Mouse (Mus musculus): ENCODE data around the gene Phox2a.

The Phox2a gene

DNA sequence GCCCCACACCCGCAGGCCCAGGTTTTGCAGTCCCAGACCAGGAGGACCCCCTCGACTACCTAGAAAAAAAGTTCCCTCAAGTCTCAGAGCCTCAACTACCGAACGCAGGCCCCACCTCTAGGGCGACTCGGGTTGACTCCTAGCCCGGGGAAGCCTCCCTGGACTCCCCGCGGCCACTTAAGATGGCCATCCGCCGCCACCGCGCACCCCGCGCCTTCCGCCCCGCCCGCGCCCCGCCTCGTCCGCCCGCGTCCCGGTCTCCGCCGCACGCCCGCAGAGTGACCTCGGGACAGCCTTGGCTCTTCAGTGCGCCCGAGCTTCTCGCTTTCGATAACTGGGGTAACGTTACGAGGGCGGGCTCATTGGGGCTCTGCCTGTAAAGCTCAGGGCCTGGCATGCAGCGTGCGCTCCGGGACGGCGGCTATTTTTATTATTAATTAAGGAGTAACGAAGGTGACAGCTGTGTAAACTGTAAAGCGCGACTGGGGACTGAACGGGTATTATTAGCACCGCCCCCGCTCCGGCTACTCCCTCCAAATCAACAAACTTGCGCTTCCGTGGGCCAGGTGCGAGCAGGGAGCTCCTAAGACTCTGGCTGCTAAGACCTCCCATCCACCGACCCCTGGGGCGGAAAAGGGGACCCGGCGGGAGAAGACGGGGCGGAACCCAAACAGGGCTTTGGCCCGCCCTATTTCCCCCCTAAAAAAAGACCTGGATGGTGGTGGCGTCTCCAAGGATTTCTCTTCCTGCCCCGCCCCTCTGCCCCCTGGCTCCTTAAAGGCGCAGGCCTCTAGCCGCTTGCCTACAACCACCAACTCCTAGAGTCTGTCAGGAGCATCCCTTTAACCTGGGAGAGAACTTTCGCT, 19.7 kb downstream of the Phox2a start, which contains the start of gene Inppl1:
Gene Inppl1, minus strand, starts transcription at position 624 of the 866 bp plus-strand sequence.
- DNase-seq (ENCODE audit: low read depth in 2 of 2, low spot score in 2 of 2): no peak

DNA sequence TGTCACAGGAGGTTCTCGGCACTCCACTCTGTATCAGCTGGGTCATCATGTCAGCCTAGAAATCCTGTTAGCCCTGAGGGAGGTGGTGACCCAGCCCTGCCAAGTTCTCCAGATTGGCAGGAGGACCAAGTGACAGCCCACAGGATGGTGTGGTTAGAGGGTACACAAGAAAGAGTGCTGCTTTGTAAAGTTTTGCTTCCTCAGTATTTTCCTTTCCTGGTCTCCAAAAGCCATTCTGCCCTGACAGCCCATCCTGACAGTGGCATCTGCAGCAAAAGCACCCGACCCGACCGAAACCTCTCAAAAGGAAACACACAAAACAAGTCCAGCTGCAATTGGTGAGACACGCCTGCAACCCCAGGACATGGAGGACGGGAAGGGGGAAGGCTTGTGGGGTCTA, 26.1 kb downstream of the Phox2a start:
- no peak for DNase-seq (ENCODE audit: low read depth in 2 of 2, low spot score in 2 of 2)

DNA sequence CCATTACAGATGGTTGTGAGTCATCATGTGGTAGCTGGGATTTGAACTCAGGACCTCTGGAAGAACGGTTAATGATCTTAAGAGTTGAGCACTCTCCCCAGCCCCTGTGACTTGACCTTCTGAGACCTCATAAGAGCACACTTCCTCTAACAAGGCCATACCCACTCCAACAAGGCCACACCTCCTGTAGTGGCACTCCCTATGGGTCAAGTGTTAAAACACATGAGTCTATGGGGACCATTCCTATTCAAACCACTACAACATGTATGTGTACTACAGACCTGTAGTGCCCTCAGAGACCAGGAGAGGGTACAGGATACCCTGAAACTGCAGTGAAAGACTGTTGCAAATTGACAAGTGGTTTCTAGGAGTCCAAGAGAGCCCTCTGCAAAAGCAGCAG, 29.8 kb downstream of the Phox2a start:
- no peak for DNase-seq (ENCODE audit: low read depth in 2 of 2, low spot score in 2 of 2)

DNA sequence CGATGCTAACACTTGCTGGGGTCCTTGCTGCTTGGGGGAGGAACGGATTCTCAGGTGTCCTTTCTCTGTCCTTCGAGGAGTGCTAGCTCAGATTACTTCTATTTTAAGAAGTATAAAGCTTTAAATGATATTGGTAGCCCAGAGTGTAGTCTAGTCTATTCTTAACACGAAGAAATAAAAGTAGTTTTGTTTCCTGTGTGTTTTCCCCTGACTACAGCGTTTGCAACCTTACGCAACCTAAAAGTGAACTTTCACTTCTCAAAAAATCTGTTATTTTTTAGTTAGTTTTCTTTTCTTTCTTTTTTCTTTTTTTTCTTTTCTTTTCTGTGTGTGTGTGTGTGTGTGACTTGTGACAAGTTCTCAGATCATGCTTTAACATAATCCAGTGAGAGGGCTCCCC, 33.6 kb downstream of the Phox2a start:
- DNase-seq (ENCODE audit: low read depth in 2 of 2, low spot score in 2 of 2): no peak

DNA sequence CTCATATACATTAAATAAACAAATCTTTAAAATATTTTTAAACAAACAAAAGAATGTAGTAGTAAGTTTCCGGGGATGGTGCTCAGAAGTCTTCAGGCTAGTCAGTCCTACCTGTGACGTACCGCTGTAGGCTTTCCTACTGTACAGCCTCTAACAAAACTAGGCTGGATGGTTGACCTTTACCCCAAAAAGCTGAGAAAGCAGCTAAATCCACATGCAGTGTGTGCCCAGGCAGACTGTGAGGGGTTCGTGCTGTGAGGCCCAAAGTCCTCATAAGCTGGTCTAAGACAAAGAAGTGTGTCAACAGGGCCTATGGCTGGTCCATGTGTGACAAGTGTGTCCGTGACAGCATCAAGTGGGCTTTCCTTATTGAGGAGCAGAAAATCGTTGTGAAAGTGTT, 34.7 kb downstream of the Phox2a start:
- DNase-seq (ENCODE audit: low read depth in 2 of 2, low spot score in 2 of 2): no peak

DNA sequence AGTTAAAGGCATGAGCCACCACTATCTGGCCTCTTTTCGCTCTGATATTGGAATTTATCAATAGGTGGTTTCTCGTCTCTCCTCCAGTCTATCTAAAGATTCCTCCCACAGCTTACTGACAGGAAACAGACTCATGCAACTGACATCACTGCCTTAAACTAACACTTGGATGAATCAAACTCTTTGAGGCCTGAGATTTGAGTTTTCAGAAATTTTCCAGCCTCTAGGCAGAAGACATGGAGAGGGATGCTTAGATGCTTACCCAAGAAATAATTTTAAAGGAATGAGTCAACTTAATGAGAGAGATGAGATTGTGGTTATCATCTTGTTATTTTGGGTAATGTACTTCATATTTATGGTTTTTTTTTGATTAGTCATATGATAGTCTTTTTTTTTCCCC, 35.7 kb downstream of the Phox2a start:
- DNase-seq (ENCODE audit: low read depth in 2 of 2, low spot score in 2 of 2): no peak

DNA sequence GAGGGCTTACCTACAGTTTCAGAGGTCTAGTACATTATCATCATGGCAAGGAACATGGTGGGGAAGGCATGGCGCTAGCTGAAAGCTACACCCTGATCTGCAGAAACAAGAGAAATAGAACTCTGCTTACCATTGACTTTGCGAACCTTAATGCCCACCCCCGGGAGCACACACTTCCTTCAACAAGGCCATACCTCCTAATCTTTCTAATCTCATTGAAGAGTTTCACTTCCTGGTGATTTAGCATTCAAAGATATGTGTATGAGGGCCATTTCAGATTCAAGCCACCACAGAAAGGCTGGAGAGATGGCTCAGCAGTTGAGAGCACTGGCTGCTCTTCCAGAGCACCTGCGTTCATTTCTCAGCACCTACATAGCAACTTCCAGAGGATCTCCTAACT, 39.0 kb downstream of the Phox2a start, which contains the start of gene Folr2:
Gene Folr2, minus strand, starts transcription at position 101 of the 400 bp plus-strand sequence.
- no peak for DNase-seq (ENCODE audit: low read depth in 2 of 2, low spot score in 2 of 2)

DNA sequence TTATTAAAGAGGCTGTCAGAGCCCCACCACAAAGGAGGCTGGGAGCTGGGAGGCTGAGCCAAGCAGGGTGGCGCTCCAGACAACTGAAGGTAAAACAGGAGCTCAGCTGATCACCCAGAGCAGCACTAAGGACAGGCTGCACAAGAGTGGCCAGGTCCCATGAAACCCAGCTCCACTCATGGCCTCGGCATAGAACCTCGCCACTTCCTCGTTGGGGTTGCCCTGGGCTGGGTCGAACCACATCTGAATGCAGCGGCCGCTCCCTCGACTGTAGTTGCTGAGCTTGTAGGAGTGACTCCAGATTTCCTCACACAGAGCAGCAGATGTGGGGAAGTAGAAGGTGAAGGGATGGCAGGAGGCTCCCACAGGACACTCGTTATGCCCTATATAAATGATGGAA, 40.2 kb downstream of the Phox2a start:
- no peak for DNase-seq (ENCODE audit: low read depth in 2 of 2, low spot score in 2 of 2)

DNA sequence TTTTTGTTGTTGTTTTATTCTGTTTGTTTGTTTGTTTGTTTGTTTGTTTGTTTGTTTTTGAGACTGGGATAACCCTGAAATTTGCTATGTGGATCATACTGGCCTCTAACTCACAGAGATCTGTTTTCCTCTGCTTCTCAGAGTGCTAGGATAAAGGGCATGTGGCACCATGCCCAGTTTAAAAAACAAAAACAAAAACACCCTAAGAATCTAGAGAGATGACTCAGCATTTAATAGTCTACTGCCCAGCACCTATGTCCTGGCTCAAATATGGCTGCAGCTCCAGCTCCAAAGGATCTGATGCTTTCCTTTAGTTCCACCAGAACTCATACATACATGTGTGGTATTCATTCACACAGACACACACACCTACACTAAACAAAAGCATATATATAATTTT, 42.9 kb downstream of the Phox2a start:
- DNase-seq (ENCODE audit: low read depth in 2 of 2, low spot score in 2 of 2): no peak

DNA sequence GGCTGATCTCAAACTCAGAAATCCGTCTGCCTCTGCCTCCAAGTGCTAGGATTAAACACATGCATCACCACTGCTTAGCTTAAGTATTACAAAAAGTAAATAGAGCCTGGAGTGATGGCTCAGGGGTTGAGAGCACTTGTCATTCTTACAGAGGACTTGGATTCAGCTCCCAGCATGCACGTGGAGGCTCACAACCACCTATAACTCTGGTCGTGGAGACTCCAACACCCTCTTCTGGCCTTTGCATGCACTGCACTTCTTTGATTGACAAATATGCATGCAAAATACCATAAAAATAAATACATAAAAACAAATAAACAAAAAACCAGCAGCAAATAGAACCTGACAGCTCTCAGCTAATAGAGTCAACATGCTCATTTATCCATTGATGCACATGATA, 44.2 kb downstream of the Phox2a start:
- DNase-seq (ENCODE audit: low read depth in 2 of 2, low spot score in 2 of 2): no peak

DNA sequence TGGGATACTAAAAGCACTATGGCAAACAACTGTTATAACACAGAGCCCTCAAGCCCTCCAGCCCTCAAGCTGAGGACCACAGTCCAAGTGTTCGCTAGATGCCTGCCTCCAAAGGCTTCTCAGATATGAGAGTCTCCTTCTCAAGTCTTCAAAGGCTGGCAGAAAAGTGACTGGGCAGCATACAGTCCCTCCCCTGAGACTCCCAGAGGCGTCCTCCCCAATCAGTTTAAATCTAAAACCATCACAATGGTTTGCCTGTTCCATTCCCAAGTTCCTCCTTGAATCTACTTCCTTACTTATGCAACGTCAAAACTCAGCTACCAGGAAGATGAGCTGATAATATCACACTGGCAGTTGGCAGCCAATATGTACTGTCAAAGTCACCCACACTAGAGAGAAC, 45.3 kb downstream of the Phox2a start, which contains the start of gene Anapc15:
Gene Anapc15, plus strand, starts transcription at position 301 of the 400 bp plus-strand sequence.
- DNase-seq (ENCODE audit: low read depth in 2 of 2, low spot score in 2 of 2): no peak

DNA sequence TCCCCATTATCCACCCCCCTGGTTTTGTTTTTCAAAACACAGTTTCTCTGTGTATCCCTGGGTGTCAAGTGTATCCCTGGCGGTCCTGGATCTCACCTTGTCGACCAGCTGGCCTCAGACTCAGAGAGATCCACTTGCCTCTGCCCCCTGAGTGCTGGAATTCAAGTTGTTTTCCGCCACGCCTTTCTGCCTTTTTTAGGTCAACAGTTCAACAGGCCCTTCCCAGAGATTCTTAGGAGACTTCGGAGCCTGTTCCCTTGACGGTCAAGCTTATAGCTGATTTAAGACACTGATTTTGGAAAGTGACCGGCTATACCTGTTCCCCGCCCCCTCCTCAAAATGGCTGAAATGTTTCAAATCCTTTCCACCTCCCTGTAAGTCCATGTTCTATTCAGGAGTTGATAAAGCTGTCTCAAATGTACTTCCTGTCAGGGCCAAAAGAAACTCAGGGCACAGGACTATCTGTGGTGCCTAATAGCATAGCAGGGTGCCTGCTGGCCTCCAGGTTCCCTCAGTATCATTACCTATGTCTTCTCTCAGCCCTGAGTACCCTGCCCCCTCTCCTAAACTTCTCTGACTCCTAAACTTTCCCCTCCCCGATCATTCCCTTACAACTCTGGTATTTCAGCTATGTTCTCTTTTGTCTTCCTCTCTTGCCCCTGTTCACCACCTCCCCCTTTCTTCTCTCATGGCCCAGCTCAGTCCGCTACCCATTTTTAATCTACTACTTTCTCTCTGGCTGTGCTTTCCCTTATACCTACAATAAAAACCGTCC, 48.6 kb downstream of the Phox2a start:
- no peak for DNase-seq (ENCODE audit: low read depth in 2 of 2, low spot score in 2 of 2)

DNA sequence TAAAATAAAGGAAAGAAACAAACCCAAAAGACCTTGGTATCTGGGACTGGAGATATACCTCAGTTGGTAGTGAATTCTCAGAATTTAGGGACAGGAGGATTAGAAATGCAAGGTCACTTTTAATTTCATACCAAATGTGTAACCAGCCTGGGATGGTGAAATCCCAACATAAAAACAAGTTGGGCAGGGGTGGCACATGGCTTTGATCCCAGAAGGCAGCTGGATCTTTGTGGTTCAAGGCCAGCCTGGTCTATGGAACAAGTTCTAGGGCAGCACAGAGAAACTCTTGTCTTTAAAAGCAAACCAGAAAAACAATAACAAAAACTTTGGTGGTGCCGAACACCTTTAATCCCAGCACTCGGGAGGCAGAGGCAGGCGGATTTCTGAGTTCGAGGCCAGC, 49.4 kb downstream of the Phox2a start:
- no peak for DNase-seq (ENCODE audit: low read depth in 2 of 2, low spot score in 2 of 2)

DNA sequence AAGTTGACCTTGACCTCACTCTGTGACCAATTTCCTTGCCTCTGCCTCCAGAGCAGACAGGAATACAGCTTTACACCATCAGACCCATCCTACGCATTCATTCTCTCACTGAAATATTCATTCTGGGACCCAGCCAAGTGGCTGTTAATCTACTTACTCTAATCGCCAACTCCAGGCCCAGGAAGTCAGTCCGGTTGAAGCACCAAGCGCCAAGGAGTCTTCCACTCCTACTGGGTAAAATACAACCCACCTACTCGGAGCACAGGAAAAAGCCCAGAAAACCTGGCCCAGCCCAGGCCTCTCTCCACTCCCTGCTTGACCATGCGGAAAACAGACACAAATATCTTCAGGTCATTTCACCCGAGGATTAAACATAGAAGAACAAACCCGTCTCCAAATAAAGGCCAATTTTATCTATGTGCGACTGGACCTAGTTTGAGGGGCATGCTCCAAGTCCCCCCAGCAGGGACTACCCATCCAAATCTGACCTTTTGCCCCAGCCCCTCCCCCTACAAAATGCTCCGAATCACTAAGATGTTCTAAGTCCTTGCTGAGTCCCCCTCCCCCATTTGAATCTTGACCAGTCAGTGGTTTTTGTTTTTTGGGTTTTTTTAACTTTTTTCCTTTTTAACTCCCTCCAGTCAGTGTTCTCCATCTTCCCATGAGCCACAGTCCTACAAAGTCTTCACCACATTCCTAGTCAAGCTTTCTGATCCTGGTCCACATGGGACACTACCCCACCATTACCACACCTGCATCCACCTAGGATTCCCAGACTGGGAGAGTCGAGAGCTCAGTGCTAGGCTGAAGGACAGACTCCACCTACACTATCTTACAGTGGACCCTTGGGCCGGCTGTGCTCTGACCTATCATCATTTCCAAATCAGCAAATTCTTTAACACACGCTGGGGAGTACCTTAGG, 50.4 kb downstream of the Phox2a start:
- no peak for DNase-seq (ENCODE audit: low read depth in 2 of 2, low spot score in 2 of 2)

DNA sequence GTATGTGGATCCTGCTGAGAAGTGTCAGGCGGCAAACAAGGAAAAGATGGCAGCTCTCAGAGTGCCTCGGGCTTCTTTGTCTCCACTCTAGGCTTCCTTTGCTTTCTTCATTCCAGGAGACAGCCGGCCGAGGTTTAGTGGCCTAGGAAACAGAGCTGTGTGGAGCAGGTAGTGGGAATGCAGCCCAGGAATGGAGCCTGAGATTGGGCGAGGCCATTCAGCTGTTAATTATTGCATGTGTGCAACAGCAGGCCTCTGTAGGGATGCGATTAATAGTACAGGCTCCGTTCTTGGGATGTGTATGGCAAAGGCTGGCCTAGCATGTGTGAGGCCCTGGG, 51.0 kb downstream of the Phox2a start:
- no peak for DNase-seq (ENCODE audit: low read depth in 2 of 2, low spot score in 2 of 2)

DNA sequence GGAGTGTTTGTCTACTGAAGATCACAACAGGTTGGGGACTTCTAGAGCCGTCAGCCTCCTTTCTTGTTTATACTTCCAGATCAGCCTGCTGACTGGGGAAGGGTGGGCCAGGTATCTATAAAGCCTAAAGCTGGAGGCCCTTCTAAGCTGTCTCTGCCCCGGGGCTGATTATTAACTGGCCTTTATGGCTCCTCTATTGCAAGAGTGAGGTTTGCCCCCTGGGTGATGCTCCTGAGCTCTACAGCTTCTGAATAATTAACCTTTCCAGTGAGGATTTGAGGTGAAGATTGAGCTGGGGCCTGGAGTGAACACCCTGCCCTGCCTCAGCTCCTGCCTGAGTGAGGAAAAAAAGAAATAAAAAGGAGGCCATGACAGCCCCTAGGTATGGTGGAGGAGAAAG, 52.5 kb downstream of the Phox2a start, which contains the start of gene Folr1:
Gene Folr1, minus strand, starts transcription at position 160 of the 400 bp plus-strand sequence.
- DNase-seq (ENCODE audit: low read depth in 2 of 2, low spot score in 2 of 2): no peak

DNA sequence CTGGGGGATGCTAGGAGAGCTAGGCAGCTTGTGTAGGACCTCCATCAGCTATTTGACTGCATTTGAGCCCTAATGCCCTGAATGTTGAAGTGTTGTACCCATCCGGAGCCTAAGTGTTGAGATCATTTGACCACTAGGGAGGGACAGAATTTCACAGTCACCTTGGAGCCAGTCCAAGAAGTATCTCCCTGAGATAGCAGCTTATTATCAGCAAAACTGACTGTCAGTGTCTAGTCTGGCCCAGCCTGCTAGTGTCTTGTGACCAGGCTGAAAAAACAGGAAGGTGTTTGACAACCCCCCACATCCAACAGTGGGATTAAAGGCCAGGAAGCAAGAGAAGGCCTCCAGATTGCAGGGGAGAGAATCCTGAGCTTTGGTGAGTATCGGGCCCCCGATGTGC, 53.2 kb downstream of the Phox2a start:
- no peak for DNase-seq (ENCODE audit: low read depth in 2 of 2, low spot score in 2 of 2)
